ENCODE assay signal across 26 mouse cellular contexts in genomic region chrX:81732506-81732905, GRCm38 (mm10).
"Had no signal": no experiment of that assay in that cellular context is flagged by ENCODE, and none has a peak within 500 bp of the region (broad histone marks: within the 10 kb centered on the region; RNA-seq: fewer than 3 reads in every experiment).

No protein-coding gene starts in this region.

- DNase-seq: gastrocnemius, adult 2 months; gastrocnemius, postnatal 10 days; gastrocnemius, postnatal 25 days; heart, adult 18-20 months; heart, postnatal 10 days; heart, postnatal 4 days; kidney, adult 18-20 months; kidney, adult 8-10 months; kidney, postnatal 10 days; kidney, postnatal 25 days; kidney, postnatal 4 days; liver had no signal

- H3K9ac ChIP-seq: heart, embryonic 12.5 days; hindbrain, embryonic 12.5 days; hindbrain, embryonic 14.5 days; intestine, embryonic 15.5 days; limb, embryonic 12.5 days had no signal

- ATAC-seq: hindbrain, embryonic 16.5 days; inflammation-experienced regulatory T-cells, adult 6 months; intestine, embryonic 15.5 days; intestine, postnatal 0 days had no signal

- H3K4me3 ChIP-seq: gastrocnemius, adult 2 months; heart, embryonic 10.5 days; heart, embryonic 12.5 days; hindbrain, embryonic 10.5 days; hindbrain, embryonic 12.5 days; intestine, embryonic 15.5 days; layer of hippocampus, adult 2 months; left cerebral cortex, adult 2 months; limb, embryonic 10.5 days; limb, embryonic 12.5 days had no signal

- H3K4me1 ChIP-seq: heart, embryonic 10.5 days; heart, embryonic 12.5 days; hindbrain, embryonic 10.5 days; hindbrain, embryonic 12.5 days; intestine, embryonic 15.5 days; limb, embryonic 10.5 days; limb, embryonic 12.5 days had no signal

- H3K4me2 ChIP-seq: heart, embryonic 12.5 days; hindbrain, embryonic 12.5 days; hindbrain, embryonic 14.5 days; intestine, embryonic 15.5 days; limb, embryonic 12.5 days; liver, embryonic 11.5 days had no signal

- H3K27ac ChIP-seq: gastrocnemius, adult 2 months; heart, embryonic 10.5 days; hindbrain, embryonic 10.5 days; hindbrain, embryonic 12.5 days; hindbrain, embryonic 14.5 days; intestine, embryonic 15.5 days; layer of hippocampus, adult 2 months; left cerebral cortex, adult 2 months; limb, embryonic 10.5 days; limb, embryonic 12.5 days had no signal

- H3K9me3 ChIP-seq: heart, embryonic 10.5 days; heart, embryonic 12.5 days; hindbrain, embryonic 10.5 days; hindbrain, embryonic 12.5 days; intestine, embryonic 15.5 days; limb, embryonic 10.5 days; limb, embryonic 12.5 days had no signal

- H3K36me3 ChIP-seq: heart, embryonic 10.5 days; heart, embryonic 12.5 days; hindbrain, embryonic 10.5 days; hindbrain, embryonic 12.5 days; intestine, embryonic 15.5 days; limb, embryonic 10.5 days; limb, embryonic 12.5 days had no signal

- H3K27me3 ChIP-seq: heart, embryonic 12.5 days; hindbrain, embryonic 12.5 days; intestine, embryonic 15.5 days; limb, embryonic 12.5 days had no signal
